Mouse (Mus musculus) CD4-positive, CD25-positive, alpha-beta regulatory T cell, adult 4 months (primary cell): ENCODE data around the gene Ccnq. TPM values are rescaled to one million over a fixed set of nuclear protein-coding genes. Genes with fewer than 3 reads are reported as not detected.

Experiments
- polyA plus RNA-seq, 2 experiments: library from polyadenylated mRNA; unstranded; fragments of 100-300 nt; shearing (Covaris generic); gene quantifications; one replicate each; pipeline ENCODE4 v1.2.1; 2017

The Ccnq gene
- polyA plus RNA-seq, 2 experiments from 2014 or later, result 32.8 to 36.9 TPM

Other genes with a start within 250 kb of the Ccnq start
- gene Sebox, start 248.3 kb downstream of the Ccnq start, polyA plus RNA-seq, result not detected
- gene Tmem199, start 239.6 kb downstream of the Ccnq start, polyA plus RNA-seq, result 10 to 100 TPM; 51.4 to 71.8 TPM
- gene Poldip2, start 239.5 kb downstream of the Ccnq start, polyA plus RNA-seq, result 10 to 100 TPM; 13.9 to 19.9 TPM
- gene Tnfaip1, start 215.4 kb downstream of the Ccnq start, polyA plus RNA-seq, result 10 to 100 TPM; 19.2 to 22.6 TPM
- gene Ift20, start 215.4 kb downstream of the Ccnq start, polyA plus RNA-seq, result 100 to 1,000 TPM; 121 to 138 TPM
- 10 to 100 TPM; 17.4 to 21.3 TPM for gene Tmem97, start 201.0 kb downstream of the Ccnq start, polyA plus RNA-seq
- gene Nlk, start 54.4 kb downstream of the Ccnq start, polyA plus RNA-seq, result 10 to 100 TPM; 17.9 to 35.2 TPM
- 10 to 100 TPM; 29.9 to 31.4 TPM for gene Lyrm9, start 74.9 kb upstream of the Ccnq start, polyA plus RNA-seq
- not detected for gene Nos2, start 169.1 kb upstream of the Ccnq start, polyA plus RNA-seq
- gene Lgals9, start 233.2 kb upstream of the Ccnq start, polyA plus RNA-seq, result 100 to 1,000 TPM; 289 to 325 TPM